Mouse (Mus musculus): Measurements from ENCODE around the gene Hipk2. TPM values are rescaled to one million over a fixed set of nuclear protein-coding genes. Genes with fewer than 3 reads are reported as not detected.
A peak's percentile ranks its signal among the peaks of the same experiment; 100 is the strongest.

The Hipk2 gene
- polyA plus RNA-seq, 1 experiment from 2014 or later, result 9.4 TPM

- H3K4me3 ChIP-seq (ENCODE audit: low read length), result no peak overlapping the region
- WGBS, result 57% methylated on average over 4 of the region's 4 CpGs
- H3K4me2 ChIP-seq (ENCODE audit: low read depth, low read length), result no peak overlapping the region
- peaks cover 34% of the 10 kb centered on the region for H3K4me1 ChIP-seq (ENCODE audit: control insufficient read depth, insufficient read depth, low read length)
- no peak overlapping the region for H3K27ac ChIP-seq (ENCODE audit: low read length)
- ATAC-seq (replicated peaks; ENCODE audit: extremely low read depth, insufficient read depth, low FRiP score), result no peak
- no peaks in the 10 kb centered on the region for H3K36me3 ChIP-seq (ENCODE audit: control insufficient read depth, insufficient read depth)
- no peak overlapping the region for H3K9ac ChIP-seq (ENCODE audit: low read length)
- no peaks in the 10 kb centered on the region for H3K9me3 ChIP-seq (replicated peaks; ENCODE audit: control insufficient read depth, low read length)
- no peaks in the 10 kb centered on the region for H3K27me3 ChIP-seq (ENCODE audit: control insufficient read depth, insufficient read depth, low read length)
Measured at GRCm38 (mm10) chr6:38756968-38757367, 119.0 kb downstream of the Hipk2 start.

- Histone ChIP-seq H3K4me1 (ENCODE audit: control insufficient read depth, insufficient read depth, low read length) (peaks cover 29% of the 10 kb centered on the region), H3K9me3 (replicated peaks; ENCODE audit: control insufficient read depth, low read length) (no peaks in the 10 kb centered on the region), H3K4me2 (ENCODE audit: low read depth, low read length) (no peak overlapping the region), H3K27ac (ENCODE audit: low read length) (no peak overlapping the region), H3K27me3 (ENCODE audit: control insufficient read depth, insufficient read depth, low read length) (no peaks in the 10 kb centered on the region), H3K9ac (ENCODE audit: low read length) (no peak overlapping the region), H3K4me3 (ENCODE audit: low read length) (no peak overlapping the region), H3K36me3 (ENCODE audit: control insufficient read depth, insufficient read depth) (no peaks in the 10 kb centered on the region)
- WGBS, result 78% methylated on average over 2 of the region's 2 CpGs
- no peak for ATAC-seq (replicated peaks; ENCODE audit: extremely low read depth, insufficient read depth, low FRiP score)
Measured at GRCm38 (mm10) chr6:38755961-38756360, 120.0 kb downstream of the Hipk2 start.

GRCm38 (mm10) chr6:38755188-38755587, 120.8 kb downstream of the Hipk2 start:
- 61% methylated on average over 2 of the region's 2 CpGs for WGBS
- Histone ChIP-seq H3K4me2 (ENCODE audit: low read depth, low read length) (no peak overlapping the region), H3K9ac (ENCODE audit: low read length) (no peak overlapping the region), H3K4me1 (ENCODE audit: control insufficient read depth, insufficient read depth, low read length) (peaks cover 27% of the 10 kb centered on the region), H3K9me3 (replicated peaks; ENCODE audit: control insufficient read depth, low read length) (no peaks in the 10 kb centered on the region), H3K27ac (ENCODE audit: low read length) (no peak overlapping the region), H3K36me3 (ENCODE audit: control insufficient read depth, insufficient read depth) (no peaks in the 10 kb centered on the region), H3K27me3 (ENCODE audit: control insufficient read depth, insufficient read depth, low read length) (no peaks in the 10 kb centered on the region), H3K4me3 (ENCODE audit: low read length) (no peak overlapping the region)
- ATAC-seq (replicated peaks; ENCODE audit: extremely low read depth, insufficient read depth, low FRiP score), result no peak

GRCm38 (mm10) chr6:38753729-38754128, 122.2 kb downstream of the Hipk2 start:
- H3K4me3 ChIP-seq (ENCODE audit: low read length), result no peak overlapping the region
- H3K9me3 ChIP-seq (replicated peaks; ENCODE audit: control insufficient read depth, low read length), result no peaks in the 10 kb centered on the region
- H3K36me3 ChIP-seq (ENCODE audit: control insufficient read depth, insufficient read depth), result no peaks in the 10 kb centered on the region
- no peaks in the 10 kb centered on the region for H3K27me3 ChIP-seq (ENCODE audit: control insufficient read depth, insufficient read depth, low read length)
- H3K27ac ChIP-seq (ENCODE audit: low read length), result peak overlapping the region; percentile 83
- 47% methylated on average over 2 of the region's 2 CpGs for WGBS
- H3K4me2 ChIP-seq (ENCODE audit: low read depth, low read length), result no peak overlapping the region
- peak; percentile 86 for ATAC-seq (replicated peaks; ENCODE audit: extremely low read depth, insufficient read depth, low FRiP score)
- peaks cover 24% of the 10 kb centered on the region for H3K4me1 ChIP-seq (ENCODE audit: control insufficient read depth, insufficient read depth, low read length)
- 0 out of 2 replicates have a peak overlapping the region, but pooled peaks have one; percentile 10 for H3K9ac ChIP-seq (ENCODE audit: low read length)

- Histone ChIP-seq H3K27ac (ENCODE audit: low read length) (peak overlapping the region; percentile 40; the same call in 1 of the 2 replicates), H3K4me1 (ENCODE audit: control insufficient read depth, insufficient read depth, low read length) (peaks cover 24% of the 10 kb centered on the region)
- 52% methylated on average over 2 of the region's 2 CpGs for WGBS
Measured at GRCm38 (mm10) chr6:38753025-38753424, 122.9 kb downstream of the Hipk2 start.

GRCm38 (mm10) chr6:38752495-38752894, 123.5 kb downstream of the Hipk2 start:
- Histone ChIP-seq H3K4me1 (ENCODE audit: control insufficient read depth, insufficient read depth, low read length) (peaks cover 24% of the 10 kb centered on the region), H3K36me3 (ENCODE audit: control insufficient read depth, insufficient read depth) (no peaks in the 10 kb centered on the region), H3K4me3 (ENCODE audit: low read length) (no peak overlapping the region), H3K9ac (ENCODE audit: low read length) (no peak overlapping the region), H3K9me3 (replicated peaks; ENCODE audit: control insufficient read depth, low read length) (no peaks in the 10 kb centered on the region), H3K4me2 (ENCODE audit: low read depth, low read length) (no peak overlapping the region), H3K27ac (ENCODE audit: low read length) (no peak overlapping the region), H3K27me3 (ENCODE audit: control insufficient read depth, insufficient read depth, low read length) (no peaks in the 10 kb centered on the region)
- ATAC-seq (replicated peaks; ENCODE audit: extremely low read depth, insufficient read depth, low FRiP score), result 0 out of 2 replicates have a peak, but pooled peaks have one; percentile 58
- WGBS, result 75% methylated on average over 6 of the region's 6 CpGs

More at GRCm38 (mm10) chr6:38753025-38753424, 122.9 kb downstream of the Hipk2 start:
- Histone ChIP-seq H3K4me3 (ENCODE audit: low read length) (no peak overlapping the region), H3K36me3 (ENCODE audit: control insufficient read depth, insufficient read depth) (no peaks in the 10 kb centered on the region), H3K9ac (ENCODE audit: low read length) (no peak overlapping the region), H3K9me3 (replicated peaks; ENCODE audit: control insufficient read depth, low read length) (no peaks in the 10 kb centered on the region), H3K4me2 (ENCODE audit: low read depth, low read length) (no peak overlapping the region), H3K27me3 (ENCODE audit: control insufficient read depth, insufficient read depth, low read length) (no peaks in the 10 kb centered on the region)
- ATAC-seq (replicated peaks; ENCODE audit: extremely low read depth, insufficient read depth, low FRiP score), result no peak

- Histone ChIP-seq H3K4me1 (ENCODE audit: control insufficient read depth, insufficient read depth, low read length) (peaks cover 5% of the 10 kb centered on the region), H3K36me3 (ENCODE audit: control insufficient read depth, insufficient read depth) (peaks cover 16% of the 10 kb centered on the region), H3K4me2 (ENCODE audit: low read depth, low read length) (no peak overlapping the region), H3K9ac (ENCODE audit: low read length) (no peak overlapping the region), H3K9me3 (replicated peaks; ENCODE audit: control insufficient read depth, low read length) (no peaks in the 10 kb centered on the region), H3K4me3 (ENCODE audit: low read length) (no peak overlapping the region), H3K27me3 (ENCODE audit: control insufficient read depth, insufficient read depth, low read length) (no peaks in the 10 kb centered on the region), H3K27ac (ENCODE audit: low read length) (no peak overlapping the region)
- 63% methylated on average over 4 of the region's 4 CpGs for WGBS
- ATAC-seq (replicated peaks; ENCODE audit: extremely low read depth, insufficient read depth, low FRiP score), result no peak
Measured at GRCm38 (mm10) chr6:38748037-38748436, 127.9 kb downstream of the Hipk2 start.

- Histone ChIP-seq H3K4me2 (ENCODE audit: low read depth, low read length) (no peak overlapping the region), H3K4me1 (ENCODE audit: control insufficient read depth, insufficient read depth, low read length) (no peaks in the 10 kb centered on the region), H3K27ac (ENCODE audit: low read length) (no peak overlapping the region), H3K9me3 (replicated peaks; ENCODE audit: control insufficient read depth, low read length) (no peaks in the 10 kb centered on the region), H3K9ac (ENCODE audit: low read length) (no peak overlapping the region), H3K27me3 (ENCODE audit: control insufficient read depth, insufficient read depth, low read length) (no peaks in the 10 kb centered on the region), H3K36me3 (ENCODE audit: control insufficient read depth, insufficient read depth) (peaks cover 24% of the 10 kb centered on the region), H3K4me3 (ENCODE audit: low read length) (no peak overlapping the region)
- no peak for ATAC-seq (replicated peaks; ENCODE audit: extremely low read depth, insufficient read depth, low FRiP score)
- 78% methylated on average over 7 of the region's 7 CpGs for WGBS
Measured at GRCm38 (mm10) chr6:38743351-38743750, 132.6 kb downstream of the Hipk2 start.

GRCm38 (mm10) chr6:38742441-38742840, 133.5 kb downstream of the Hipk2 start:
- Histone ChIP-seq H3K27ac (ENCODE audit: low read length) (no peak overlapping the region), H3K4me1 (ENCODE audit: control insufficient read depth, insufficient read depth, low read length) (no peaks in the 10 kb centered on the region), H3K4me3 (ENCODE audit: low read length) (no peak overlapping the region), H3K4me2 (ENCODE audit: low read depth, low read length) (no peak overlapping the region), H3K27me3 (ENCODE audit: control insufficient read depth, insufficient read depth, low read length) (no peaks in the 10 kb centered on the region), H3K9ac (ENCODE audit: low read length) (no peak overlapping the region), H3K9me3 (replicated peaks; ENCODE audit: control insufficient read depth, low read length) (no peaks in the 10 kb centered on the region), H3K36me3 (ENCODE audit: control insufficient read depth, insufficient read depth) (peaks cover 24% of the 10 kb centered on the region)
- WGBS, result 89% methylated on average over 3 of the region's 3 CpGs
- no peak for ATAC-seq (replicated peaks; ENCODE audit: extremely low read depth, insufficient read depth, low FRiP score)
